Mouse (Mus musculus) mammary gland, adult 2 months (tissue): ENCODE measurements around the gene E2f4. TPM values are rescaled to one million over a fixed set of nuclear protein-coding genes. Genes with fewer than 3 reads are reported as not detected.

Experiments used
- polyA plus RNA-seq: library from polyadenylated mRNA; depleted of rRNA; stranded (reverse); fragments of >200 nt; gene quantifications from 2 replicates; pipeline ENCODE4 v1.2.3, GENCODE M21; 2012; ENCODE audit warnings: low replicate concordance; rRNA removed

The E2f4 gene
- 138 and 144 TPM in 2 replicates for polyA plus RNA-seq

DNA sequence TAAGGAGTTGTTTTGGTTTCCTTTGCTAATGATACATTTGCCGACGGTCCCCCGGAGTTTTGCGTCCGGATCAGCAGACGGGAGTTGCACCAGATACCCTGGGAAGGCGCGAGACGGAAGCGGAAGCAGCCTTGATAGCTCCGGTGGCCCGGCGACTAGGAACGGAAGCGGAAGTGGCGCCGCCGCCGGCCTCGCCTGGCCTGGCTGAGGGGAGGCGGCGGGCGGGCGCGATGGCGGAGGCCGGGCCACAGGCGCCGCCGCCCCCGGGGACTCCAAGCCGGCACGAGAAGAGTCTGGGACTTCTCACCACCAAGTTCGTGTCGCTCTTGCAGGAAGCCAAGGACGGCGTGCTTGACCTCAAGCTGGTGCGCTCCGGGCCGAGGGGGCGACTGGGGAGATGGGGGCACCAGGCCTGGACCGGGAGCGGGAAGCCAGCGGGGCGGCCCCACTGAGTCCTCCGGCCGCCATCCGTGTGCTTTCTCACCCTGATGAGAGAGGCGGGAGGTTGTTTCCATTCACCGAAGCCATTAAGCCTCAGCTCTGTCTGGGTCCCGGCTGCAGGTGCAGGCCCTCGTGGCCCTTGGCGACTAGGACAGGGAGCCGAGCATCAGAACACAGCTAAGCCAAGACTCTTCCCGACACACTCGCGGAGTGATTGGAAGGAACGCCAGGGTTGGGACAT lies at the start of gene E2f4:
TSS of gene E2f4 (plus strand) at position 153 of the 682 bp plus-strand sequence.

DNA sequence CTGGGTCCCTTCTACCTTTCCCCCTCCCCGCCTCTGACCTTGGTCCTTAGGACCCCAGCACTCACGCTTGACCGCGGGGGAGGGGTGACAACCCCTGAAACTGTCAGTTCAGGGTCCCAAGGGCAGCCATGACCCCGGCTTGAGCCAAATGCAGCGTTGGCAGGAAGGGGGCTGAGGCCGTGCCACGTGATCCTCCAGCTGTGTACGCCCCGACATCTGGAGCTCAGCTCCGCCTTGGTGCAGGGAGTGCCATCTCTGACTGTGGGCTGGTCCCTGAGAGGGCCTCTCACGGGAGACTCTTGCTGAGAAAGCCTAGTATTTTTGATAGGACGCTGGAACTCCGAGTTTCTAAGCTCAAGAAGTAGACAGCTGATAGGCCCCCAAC lies 42.5 kb upstream of the E2f4 start, which contains the start of gene B3gnt9:
TSS of gene B3gnt9 (minus strand) at position 188 of the 385 bp plus-strand sequence.

GRCm38 (mm10) chr8:105264024-105264982 lies 33.2 kb upstream of the E2f4 start, which contains the start of the genes Tradd and Fbxl8:
TSS of gene Tradd (minus strand) at chr8:105264609.
TSS of gene Fbxl8 (plus strand) at chr8:105264648.

DNA sequence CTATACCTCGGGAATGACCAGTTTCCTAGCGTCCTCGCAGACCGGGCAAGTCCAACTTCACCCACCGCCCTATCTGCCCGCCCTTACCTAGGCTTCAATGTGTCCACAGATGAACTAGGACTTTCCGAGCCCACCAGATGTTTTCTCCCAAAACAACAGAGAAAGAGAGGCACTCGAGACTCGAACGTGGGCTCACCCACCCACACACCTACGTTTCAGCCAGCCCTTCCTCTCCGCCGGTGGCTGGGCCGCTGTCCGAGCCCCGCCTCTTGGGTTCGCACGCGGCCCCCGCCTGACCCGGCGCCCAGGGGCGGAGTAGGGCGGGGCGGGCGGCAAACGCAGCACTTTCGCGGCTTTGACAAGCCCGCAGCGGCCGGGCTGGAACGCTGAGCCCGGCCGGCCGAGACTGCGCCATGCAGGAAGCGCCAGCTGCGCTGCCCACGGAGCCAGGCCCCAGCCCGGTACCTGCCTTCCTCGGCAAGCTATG lies 28.0 kb upstream of the E2f4 start, which contains the start of gene Hsf4:
TSS of gene Hsf4 (plus strand) at position 341 of the 487 bp plus-strand sequence.

GRCm38 (mm10) chr8:105275840-105276239 lies 21.6 kb upstream of the E2f4 start, which contains the start of gene Nol3:
TSS of gene Nol3 (plus strand) at chr8:105276140.

GRCm38 (mm10) chr8:105289805-105290460 lies 7.5 kb upstream of the E2f4 start, which contains the start of gene 4931428F04Rik:
TSS of gene 4931428F04Rik (minus strand) at chr8:105289864.

GRCm38 (mm10) chr8:105295895-105296573 lies 1.4 kb upstream of the E2f4 start, which contains the start of gene Exoc3l:
TSS of gene Exoc3l (minus strand) at chr8:105296101.

DNA sequence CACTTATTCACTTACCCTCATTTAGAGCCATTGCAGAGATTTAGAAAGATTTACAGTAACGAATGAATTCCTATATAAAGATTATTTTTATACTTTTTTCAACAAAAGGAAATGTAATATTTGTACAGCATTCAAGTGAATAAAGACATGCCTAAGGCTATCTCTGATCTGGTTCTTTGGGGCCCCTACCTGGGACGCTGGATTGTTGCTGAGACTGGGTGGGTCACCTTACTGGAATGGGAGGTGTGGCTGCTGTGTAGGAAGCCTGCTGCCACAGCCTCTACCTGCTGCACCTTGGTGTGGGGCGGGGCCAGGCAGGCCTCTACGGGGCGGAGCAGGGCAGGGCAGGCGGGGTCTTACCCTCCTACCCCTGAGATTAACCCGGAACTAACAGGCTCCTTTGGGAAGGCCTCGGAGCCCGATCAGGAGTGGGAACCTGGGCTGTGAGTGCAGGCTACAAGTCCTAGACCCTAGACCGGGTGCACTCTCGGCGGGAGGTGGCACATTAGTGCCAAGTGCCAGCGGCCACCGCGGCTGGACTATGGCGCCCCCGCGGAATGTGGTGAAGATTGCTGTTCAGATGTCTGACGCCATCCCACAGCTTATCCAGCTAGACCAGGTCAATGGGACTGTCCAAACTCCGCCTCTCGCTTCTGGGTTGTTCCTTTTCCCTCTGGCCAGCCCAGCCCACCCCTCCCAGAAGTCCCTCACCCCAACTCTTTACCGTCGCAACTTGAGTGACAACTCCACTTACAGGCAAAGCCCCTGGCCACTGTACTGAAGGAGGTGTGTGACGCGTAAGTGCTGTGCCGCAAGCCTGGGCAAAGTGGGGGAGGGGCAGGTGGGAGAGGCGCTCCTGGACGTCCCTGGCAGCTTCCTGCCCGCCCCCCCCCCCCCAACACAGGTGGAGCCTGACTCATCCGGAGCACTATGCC lies 8.0 kb downstream of the E2f4 start, which contains the start of gene Elmo3:
TSS of gene Elmo3 (plus strand) at position 391 of the 935 bp plus-strand sequence.

DNA sequence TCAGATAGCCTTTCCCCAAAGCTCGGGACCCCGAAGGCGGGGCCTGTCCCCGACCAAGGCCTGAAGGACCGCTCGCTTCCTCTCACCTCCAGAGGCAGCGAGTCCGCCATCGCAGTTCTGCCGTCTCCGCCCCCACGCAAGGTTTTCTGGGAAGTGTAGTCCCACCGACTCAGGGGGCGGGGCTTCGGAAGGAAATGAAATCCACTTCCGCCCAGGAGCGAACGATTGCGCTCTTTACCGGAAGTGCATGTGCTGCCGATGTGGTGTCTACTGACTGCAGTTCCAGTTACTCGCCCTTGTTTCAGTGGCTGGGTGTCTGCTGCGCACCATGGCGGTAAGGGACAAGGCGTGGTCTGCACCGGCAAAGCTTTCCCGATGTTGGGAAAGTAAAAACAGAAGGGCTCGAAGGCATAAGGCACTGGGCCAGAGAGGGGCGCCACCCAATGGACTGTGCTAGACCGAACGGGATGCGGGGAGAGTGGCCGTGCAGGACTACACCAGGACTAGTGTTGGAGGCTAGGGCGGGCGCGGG lies 28.7 kb downstream of the E2f4 start, which contains the start of the genes Lrrc29 and Tmem208:
TSS of gene Lrrc29 (minus strand) at position 138 of the 532 bp plus-strand sequence.
TSS of gene Tmem208 (plus strand) at position 214 of the 532 bp plus-strand sequence.

DNA sequence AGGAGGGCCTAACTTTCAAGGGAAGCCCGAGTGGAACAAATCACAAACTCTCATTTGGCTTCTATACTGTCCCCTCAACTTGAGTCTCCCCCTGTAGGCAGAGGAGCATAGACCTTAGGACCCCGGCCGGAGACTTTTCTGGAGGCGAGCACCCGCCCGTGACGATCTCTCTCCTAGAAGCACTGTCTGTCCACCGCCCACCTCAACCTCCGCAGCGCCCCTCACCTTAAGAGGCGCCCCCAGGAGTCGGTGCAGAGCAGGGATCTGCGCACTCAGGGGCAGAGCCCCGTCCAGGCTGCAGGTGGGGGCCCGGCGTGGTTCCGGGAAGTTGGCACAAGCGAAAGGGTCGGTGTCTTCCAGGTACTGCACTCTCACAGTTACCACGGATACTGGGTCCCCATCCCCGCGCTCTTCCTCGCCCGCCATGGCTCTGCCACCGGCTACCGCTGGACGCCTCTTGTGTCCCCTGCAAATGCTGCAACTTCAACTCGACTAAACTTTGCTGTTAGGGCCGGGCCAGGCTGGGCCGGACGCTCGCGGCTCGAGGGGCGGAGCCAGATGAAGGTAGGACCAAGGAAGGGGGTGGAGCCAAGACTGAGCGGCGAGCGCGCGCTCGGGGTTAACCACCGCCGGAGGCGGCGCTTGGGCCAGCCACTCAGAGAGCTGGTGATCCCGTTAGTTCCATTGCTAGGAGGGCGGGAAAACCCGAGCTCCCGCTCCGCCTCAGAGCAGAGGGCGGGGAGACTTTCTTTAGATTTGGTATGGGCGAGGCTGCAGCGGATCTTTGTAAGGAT lies 50.2 kb downstream of the E2f4 start, which contains the start of gene Fhod1:
TSS of gene Fhod1 (minus strand) at position 526 of the 794 bp plus-strand sequence.

DNA sequence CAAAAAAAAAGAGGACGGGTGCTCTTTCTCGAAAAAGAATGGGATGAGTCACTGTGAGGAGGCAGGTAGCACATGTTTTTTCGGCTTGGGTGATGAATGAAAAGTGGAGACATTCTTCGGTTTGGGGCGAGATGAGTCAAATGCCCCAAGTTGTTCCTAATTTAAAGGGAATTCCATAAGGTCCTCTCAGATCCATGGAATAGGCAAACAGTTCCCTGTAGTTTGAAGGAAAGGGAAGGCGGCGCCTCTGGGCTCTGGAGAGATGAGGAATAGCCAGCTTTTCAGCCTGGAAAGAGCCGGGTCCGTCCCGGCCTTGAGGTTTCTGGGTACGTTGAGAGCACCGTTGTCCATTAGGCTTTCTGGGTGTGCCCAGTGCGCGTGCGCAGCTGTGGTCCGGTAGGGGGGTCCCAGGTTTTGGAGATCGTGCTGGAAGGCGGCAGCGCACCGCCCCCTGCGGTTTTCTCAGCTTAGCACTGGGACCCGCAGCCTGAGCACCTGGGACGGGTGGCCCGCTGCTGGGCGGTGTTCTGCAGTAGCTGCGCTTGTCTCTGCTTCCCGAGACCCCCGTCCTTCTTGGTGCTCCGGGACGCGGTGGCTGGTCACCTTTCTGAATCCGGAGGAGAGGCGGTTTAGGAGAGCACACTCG lies 51.1 kb downstream of the E2f4 start, which contains the start of gene Slc9a5:
TSS of gene Slc9a5 (plus strand) at position 394 of the 646 bp plus-strand sequence.

Other genes starting within 250 kb of the E2f4 start
- 0.06 and 3.1 TPM in 2 replicates for gene Ces3a, start 249.1 kb upstream of the E2f4 start, polyA plus RNA-seq
- gene Ces3b, start 213.9 kb upstream of the E2f4 start, polyA plus RNA-seq: 1.4 TPM in 1 of 2 replicates, not detected in the other
- 0.83 TPM in 1 of 2 replicates, not detected in the other for gene Ces4a, start 165.9 kb upstream of the E2f4 start, polyA plus RNA-seq
- 10.1 and 12.8 TPM in 2 replicates for gene Cbfb, start 127.0 kb upstream of the E2f4 start, polyA plus RNA-seq
- 21.3 and 32.9 TPM in 2 replicates for gene D230025D16Rik, start 72.5 kb upstream of the E2f4 start, polyA plus RNA-seq
- 20.0 and 42.4 TPM in 2 replicates for gene B3gnt9, start 42.5 kb upstream of the E2f4 start, polyA plus RNA-seq
- 14.7 and 29.5 TPM in 2 replicates for gene Tradd, start 33.1 kb upstream of the E2f4 start, polyA plus RNA-seq
- 13.6 and 27.9 TPM in 2 replicates for gene Fbxl8, start 33.0 kb upstream of the E2f4 start, polyA plus RNA-seq
- gene Hsf4, start 27.9 kb upstream of the E2f4 start, polyA plus RNA-seq: 5.7 and 7.1 TPM in 2 replicates
- gene Nol3, start 21.5 kb upstream of the E2f4 start, polyA plus RNA-seq: 10.8 and 11.1 TPM in 2 replicates
- gene 4931428F04Rik, start 7.8 kb upstream of the E2f4 start, polyA plus RNA-seq: 4.1 and 4.6 TPM in 2 replicates
- gene Exoc3l, start 1.6 kb upstream of the E2f4 start, polyA plus RNA-seq: 12.2 and 13.7 TPM in 2 replicates
- gene Elmo3, start 7.9 kb downstream of the E2f4 start, polyA plus RNA-seq: 21.8 and 24.6 TPM in 2 replicates
- gene Lrrc29, start 28.6 kb downstream of the E2f4 start, polyA plus RNA-seq: 9.4 and 10.4 TPM in 2 replicates
- 90.7 and 97.1 TPM in 2 replicates for gene Tmem208, start 28.7 kb downstream of the E2f4 start, polyA plus RNA-seq
- 32.0 and 32.7 TPM in 2 replicates for gene Fhod1, start 50.3 kb downstream of the E2f4 start, polyA plus RNA-seq
- 5.3 TPM in 2 replicates for gene Slc9a5, start 51.2 kb downstream of the E2f4 start, polyA plus RNA-seq
- 0.96 and 1.4 TPM in 2 replicates for gene Plekhg4, start 75.6 kb downstream of the E2f4 start, polyA plus RNA-seq
- gene Kctd19, start 115.8 kb downstream of the E2f4 start, polyA plus RNA-seq: 0.22 and 0.29 TPM in 2 replicates
- gene Lrrc36, start 115.9 kb downstream of the E2f4 start, polyA plus RNA-seq: 1.2 and 2.4 TPM in 2 replicates
- gene Tppp3, start 173.9 kb downstream of the E2f4 start, polyA plus RNA-seq: 150 and 216 TPM in 2 replicates
- gene Zdhhc1, start 199.2 kb downstream of the E2f4 start, polyA plus RNA-seq: 57.4 and 64.6 TPM in 2 replicates
- gene Hsd11b2, start 221.1 kb downstream of the E2f4 start, polyA plus RNA-seq: 0.89 and 1.1 TPM in 2 replicates